Mouse (Mus musculus): ENCODE data around the gene 1810009A15Rik.
"Not testable (repeated sequence)": the region's sequence is repeated elsewhere in the genome, so short reads cannot be mapped to it uniquely, and the experiment has no call there.

1810009A15Rik gene

DNA sequence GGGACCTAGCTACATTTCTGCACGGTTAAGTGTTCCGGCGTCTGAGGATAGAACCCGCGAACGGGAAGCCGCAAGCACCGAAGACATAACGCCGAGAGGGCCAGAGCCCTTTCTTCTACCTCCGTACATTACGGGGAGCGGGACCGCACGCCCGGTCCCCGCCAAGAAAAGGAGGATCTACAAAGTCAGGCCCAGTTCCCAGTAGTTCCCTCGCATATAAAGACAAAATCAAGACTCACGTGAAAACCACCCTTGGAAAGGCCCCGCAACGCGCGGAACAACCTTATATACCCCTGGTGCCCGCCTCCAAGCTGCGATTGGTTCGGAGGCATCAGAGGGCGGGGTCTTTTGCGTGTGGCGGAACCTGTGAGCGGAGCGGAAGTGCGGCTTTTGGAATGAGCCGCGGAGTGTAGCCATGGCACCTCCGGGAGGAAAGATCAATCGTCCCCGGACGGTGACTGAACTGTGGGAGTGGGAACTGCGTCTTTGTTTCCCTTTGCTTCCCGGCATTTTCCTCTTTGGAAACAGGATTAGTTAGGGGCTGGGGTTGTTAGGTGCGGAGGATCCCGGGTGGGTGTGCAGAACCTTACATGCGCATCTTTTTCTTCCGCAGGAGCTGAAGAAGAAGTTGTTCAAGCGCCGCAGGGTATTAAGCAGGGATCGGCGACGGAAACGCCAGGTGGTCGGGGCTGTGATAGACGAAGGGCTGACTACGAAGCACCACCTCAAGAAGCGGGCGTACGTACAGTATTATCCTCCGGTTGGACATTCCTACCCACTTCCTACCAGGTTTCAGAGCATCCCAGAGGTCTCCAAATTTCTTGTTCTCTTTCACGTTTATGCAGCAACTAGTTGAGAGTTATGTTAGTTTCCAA lies at the start of gene 1810009A15Rik, which contains the start of gene Gm49416:
Gene 1810009A15Rik, plus strand, starts transcription at position 343 of the 875 bp plus-strand sequence.
Gene Gm49416, plus strand, starts transcription at position 416 of the 875 bp plus-strand sequence.
- in situ Hi-C loops (cut with MboI, MseI) = no loop called here

DNA sequence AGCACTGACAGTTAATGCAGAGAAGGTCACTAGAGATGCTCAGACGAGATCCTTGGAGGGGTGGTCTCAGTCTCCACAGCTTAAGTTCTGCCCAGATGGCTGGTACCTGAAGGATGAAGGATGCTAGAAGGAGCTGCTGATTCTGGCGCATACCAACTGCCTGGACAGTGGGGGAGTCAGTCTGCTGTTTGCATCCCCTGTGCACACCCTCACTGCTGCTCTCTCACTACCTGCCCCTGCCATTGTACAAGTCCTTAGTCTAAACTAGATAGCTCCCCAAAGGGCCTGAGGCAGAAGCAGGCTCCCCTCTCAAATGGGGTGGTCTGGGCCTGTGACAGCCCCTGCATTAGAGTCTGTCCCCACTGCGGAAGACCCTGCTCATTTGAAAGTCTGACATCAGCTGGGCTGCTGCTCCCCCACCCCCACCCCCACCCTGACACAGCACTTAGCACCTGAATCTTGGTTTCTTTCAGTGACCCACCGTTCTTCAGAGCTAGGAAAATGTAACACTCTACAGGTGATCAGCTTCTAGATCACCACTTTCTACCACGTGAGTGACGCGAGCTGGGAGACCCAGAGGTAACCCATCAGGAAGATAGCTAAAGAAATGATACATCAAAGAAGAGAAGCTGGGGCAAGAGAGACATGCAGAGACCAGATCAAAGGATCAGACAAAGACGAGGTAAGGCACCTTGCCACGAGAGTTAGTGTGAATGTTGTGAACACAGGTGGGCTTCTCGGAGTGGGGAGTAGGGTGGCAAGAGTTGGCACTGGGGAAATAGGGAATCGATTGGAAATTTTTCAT lies 49.3 kb upstream of the 1810009A15Rik start, which contains the start of gene Gng3:
Gene Gng3, minus strand, starts transcription at position 92 of the 805 bp plus-strand sequence.
- in situ Hi-C loops (cut with MboI, MseI) = no loop called here

DNA sequence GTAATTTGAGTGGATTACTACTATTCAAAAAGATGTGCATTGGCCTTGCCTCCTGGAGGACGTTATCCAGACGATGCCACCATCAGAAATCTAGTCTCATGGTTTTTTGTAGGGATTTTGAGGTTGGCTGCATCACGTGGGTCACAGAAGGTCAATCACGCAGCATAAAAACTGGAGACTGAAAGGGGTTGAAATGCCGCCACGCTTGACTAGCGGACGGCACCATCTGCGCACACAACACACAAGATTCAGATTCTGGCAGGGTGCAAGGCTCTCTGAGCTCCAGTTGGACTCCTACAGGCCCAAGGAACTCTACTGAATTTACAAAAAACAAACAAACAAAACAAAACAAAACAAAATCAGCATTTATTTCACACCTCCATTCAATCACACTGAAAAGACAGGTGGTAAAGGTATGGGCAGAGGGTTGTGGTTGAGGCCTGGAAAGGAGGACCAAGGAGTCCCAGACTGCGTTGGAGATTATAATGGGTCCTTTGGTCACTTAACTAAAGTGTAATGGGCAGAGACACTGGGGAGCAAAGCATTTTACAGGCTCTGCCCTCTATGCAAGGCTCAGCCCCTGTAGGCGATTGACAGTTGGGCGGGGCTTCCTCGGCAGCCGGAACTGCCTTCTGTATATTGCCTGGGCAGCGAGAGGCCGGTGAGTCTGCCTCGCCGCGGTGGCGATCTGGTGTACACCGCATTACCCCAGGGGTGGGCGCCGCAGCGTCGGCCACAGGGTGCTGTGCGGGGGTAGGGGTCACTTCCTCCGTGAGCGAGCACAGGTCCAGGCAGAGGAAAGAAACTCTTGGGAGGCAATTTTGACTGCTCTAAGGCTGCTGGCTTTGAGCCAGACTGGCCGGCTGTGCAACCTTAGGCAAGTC lies 48.5 kb upstream of the 1810009A15Rik start:
- in situ Hi-C loops (cut with MboI, MseI) = no loop called here

DNA sequence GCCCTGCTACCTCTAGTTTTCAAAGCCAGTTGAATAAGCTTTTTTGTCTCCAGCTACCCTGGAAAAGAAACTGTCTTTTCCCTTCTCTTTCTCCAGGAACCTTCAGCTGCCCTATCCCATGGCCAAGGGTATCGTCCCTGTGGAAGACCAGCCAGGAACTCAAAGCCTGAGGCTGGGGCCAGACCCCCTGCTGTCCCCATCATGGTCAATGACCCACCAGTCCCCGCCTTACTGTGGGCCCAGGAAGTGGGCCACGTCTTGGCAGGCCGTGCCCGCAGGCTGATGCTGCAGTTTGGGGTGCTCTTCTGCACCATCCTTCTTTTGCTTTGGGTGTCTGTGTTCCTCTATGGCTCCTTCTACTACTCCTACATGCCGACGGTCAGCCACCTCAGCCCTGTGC lies 47.6 kb upstream of the 1810009A15Rik start:
- in situ Hi-C loops (cut with MboI, MseI) = no loop called here

DNA sequence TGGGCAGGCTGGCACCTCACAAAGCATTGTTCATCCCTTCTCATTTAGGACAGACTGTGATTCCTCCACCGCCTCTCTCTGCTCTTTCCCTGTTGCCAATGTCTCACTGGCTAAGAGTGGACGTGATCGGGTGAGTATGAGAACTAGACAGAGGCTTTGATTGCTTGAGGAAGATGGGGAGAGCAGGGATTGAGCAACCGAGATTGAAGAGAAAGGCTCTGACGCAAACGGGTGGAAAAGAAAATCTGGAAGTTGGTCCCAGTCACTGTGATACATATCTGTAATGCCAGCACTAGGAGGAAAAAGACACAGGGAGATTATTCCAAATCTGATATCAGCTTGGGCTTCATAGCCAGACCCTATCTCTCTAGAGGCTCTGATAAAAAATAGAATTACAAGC lies 45.7 kb upstream of the 1810009A15Rik start:
- in situ Hi-C loops (cut with MboI, MseI) = no loop called here

DNA sequence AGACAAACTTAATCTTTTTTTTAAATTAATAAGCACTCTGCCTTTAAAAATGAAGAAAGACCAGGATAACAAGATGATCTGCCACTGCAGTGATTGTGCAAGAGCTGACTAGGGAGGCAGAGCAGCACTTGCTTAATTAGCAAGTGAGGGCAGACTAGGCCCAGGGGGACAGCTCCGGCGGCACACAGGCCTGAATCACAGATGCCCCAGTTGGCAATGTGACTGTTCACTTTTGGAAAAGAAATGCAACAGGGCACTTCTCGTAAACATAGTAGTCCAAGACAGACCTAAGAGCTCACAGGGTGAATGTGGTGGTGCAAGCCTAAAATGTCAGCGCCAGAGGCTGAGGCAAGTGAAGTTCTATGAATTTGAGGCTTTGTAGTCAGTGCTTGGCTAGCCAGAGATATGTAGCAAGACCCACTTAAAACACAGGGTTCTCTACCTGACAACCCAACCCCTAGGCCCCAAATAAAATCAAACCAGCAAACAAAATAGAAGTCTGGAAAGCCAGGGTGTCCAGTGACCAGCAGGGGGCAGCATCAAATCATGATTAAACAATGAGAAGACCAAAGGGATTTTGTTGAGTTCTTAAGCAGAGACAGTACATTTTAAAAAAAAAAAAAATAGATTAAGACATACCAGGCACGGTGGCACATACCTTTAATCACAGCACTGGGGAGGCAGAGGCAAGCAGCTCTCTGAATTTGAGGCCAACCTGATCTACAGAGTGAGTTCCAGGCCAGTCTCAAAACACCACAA lies 44.1 kb upstream of the 1810009A15Rik start:
- in situ Hi-C loops (cut with MboI, MseI) = no loop called here

DNA sequence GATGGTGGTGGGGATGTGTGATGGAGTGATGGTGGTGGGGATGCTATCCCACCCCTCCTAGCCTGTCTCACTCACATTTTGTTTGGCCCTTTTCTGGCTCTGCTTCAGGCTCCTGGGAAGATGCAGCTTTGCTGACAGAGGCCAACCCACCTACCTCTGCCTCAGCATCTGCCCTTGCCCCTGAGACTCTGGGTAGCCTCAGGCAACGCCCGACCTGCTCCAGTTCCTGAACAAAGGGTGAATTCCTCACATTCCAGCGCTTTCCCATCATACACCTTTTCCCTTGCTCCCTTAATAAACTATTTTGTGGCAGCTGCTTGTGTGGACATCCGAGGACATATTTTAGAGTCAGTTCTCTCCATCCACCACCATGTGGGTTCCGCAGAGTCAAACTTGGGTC lies 40.3 kb upstream of the 1810009A15Rik start:
- in situ Hi-C loops (cut with MboI, MseI) = no loop called here

DNA sequence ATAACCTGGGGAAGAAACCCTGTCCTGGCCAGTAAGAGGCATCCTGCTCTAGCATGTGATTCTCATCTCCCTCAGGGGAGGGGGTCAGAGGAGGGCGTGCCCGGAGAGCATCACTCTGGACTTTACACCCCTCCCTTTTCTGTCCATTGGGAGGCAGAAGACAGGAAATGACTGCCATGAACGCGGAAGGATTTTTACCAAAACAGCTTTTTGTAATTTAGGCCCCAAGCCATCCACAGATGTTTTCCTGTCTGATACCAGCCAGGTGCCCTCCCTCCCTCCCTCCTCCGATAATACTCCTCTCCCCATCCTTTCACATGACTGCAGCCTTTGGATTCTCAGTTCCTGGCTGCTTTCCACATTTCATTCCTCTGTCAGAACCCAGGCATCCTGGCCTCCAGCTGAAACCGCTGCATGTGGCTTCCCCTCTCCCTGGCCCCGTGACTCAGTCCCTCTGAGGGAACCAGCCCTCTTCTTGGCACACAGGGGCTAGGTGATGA lies 38.2 kb upstream of the 1810009A15Rik start, which contains the start of gene Lrrn4cl:
Gene Lrrn4cl, plus strand, starts transcription at position 367 of the 500 bp plus-strand sequence.
- in situ Hi-C loops (cut with MboI, MseI) = no loop called here

DNA sequence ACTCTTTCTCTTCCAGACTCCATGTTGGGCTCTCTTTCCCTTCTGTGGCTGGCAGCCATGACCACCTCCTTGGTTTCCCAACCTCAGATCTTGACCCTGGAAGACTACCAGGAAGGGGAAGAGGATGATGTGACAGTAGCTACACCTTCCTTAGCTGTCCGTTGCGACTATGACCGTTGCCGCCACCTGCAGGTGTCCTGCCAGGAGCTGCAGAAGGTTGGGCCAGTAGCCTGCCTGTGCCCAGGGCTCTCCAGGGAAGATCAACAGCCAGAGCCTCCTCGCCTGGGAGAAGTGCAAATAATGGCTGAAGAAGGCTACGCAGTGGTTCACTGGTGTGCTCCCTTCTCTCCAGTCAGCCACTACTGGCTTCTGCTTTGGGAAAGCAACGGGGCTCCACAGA lies 37.0 kb upstream of the 1810009A15Rik start:
- in situ Hi-C loops (cut with MboI, MseI) = no loop called here

DNA sequence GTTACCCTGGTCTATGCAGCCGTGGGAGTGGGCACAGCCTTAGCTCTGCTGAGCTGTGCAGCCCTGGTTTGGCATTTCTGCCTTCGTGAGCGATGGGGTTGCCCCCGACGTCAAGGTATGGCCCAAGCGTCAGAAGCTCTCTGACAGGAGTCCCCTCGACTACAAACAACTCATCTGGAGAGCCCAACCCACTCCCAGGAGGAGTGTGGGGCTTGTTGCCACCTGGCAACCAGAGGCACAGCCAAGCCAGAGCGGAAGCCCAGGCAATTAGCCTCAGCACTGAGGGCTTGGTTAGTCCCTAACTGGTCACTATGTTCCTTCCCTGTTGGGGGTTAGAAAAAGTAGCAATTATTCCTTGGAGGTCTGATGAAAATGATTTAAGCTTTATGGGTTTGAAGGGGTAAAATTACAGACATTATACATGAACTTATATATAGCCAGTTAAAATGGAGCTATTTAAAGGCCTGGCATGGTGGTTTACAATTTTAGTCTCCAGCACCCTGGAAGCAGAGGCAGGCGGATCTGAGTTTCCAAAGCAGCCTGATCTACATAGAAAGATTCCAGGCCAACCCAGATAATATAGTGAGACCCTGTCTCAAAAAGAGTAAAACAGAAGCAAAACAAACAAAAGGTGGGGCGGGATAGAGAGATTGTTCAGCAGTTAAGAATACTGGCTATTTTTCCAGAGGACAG lies 36.3 kb upstream of the 1810009A15Rik start:
- in situ Hi-C loops (cut with MboI, MseI) = no loop called here

DNA sequence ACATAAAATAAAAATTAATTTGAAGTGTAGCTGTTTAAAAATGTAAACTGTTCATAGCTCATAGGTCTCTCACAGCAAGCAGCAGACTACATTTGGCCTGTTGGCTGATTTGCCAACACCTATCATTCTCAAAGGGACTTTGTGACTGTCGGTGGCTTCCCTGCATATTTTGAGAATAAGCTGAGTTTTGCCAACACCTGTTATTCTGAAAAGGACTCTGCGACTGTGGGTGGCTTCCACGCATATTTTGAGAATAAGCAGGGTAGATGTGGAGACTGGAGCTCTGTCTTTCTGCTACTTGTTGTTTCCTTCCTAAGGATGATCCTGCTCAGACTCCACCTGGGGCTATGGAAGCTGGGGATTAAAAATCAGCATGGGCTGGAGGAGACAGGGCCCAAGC lies 35.5 kb upstream of the 1810009A15Rik start:
- in situ Hi-C loops (cut with MboI, MseI) = no loop called here

DNA sequence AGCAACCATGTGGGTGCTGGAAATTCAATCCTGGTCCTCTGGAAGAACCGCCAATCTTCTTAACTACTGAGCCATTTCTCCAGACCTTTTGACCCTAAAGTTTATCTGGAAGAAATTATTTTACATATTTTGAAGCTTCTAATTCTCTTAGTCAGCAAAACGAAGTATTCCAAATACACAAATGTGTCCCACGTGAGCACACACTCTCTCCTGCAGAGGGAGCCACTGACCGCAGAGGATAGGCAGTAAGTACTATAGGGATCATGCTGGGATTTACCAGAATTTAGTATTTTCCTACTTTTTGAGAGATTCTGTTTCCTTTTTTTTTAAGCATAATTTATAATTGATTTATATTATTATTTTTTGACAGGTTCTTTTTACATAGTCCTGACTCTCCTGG lies 31.0 kb upstream of the 1810009A15Rik start:
- in situ Hi-C loops (cut with MboI, MseI) = loop anchor here (5.0 kb wide), 1 partner anchor 250 kb away; no protein-coding TSS in a partner anchor

DNA sequence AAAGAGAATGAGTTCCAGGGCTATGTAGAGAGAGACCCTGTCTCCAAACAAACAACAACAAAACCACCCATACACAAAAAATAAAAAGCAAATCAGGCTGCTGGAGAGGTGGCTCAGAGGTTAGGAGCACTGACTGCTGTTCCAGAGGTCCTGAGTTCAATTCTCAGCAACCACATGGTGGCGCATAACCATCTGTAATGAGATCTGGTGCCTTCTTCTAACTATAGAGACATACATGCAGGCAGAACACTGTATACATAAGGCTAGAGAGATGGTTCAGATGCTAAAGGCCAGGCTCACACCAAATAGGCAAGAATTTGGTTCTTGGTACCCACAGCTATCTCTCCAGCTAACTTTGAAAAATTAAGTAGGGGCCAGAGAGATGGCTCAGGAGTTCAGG lies 29.6 kb upstream of the 1810009A15Rik start:
- in situ Hi-C loops (cut with MboI, MseI) = loop anchor here (5.0 kb wide), 1 partner anchor 248 kb away; no protein-coding TSS in a partner anchor

DNA sequence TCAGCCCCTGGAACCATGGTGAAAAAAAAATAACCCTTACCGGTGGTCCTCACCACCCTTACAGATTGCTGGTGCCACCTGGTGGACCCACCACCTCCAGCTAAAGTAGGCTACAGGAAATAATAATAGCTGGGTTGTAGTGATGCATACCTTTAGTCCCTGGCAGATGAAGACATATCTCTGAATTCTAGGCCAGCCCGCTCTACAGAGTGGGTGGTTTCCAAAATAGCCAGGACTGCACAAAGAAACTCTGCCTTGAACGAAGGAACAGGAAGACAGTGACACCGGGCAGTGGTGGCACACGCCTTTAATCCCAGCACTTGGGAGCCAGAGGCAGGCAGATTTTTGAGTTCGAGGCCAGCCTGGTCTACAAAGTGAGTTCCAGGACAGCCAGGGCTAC lies 24.4 kb upstream of the 1810009A15Rik start:
- in situ Hi-C loops (cut with MboI, MseI) = no loop called here

DNA sequence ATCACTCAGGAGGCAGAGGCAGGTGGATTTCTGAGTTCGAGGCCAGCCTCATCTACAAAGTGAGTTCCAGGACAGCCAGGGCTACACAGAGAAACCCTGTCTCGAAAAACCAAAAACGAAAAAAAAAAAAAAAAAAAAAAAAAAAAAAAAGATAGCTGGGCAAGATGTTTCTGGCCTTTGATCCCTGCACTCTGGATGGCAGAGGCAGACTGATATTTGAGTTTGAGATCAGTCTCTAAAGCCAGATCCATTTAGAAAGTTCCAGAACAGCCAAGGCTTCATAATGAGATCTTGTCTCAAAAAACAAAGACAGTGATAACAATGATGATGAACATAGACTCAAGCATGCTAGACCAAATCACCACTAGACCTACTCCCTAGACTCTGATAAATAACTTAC lies 18.3 kb upstream of the 1810009A15Rik start:
- in situ Hi-C loops (cut with MboI, MseI) = not testable (repeated sequence)

DNA sequence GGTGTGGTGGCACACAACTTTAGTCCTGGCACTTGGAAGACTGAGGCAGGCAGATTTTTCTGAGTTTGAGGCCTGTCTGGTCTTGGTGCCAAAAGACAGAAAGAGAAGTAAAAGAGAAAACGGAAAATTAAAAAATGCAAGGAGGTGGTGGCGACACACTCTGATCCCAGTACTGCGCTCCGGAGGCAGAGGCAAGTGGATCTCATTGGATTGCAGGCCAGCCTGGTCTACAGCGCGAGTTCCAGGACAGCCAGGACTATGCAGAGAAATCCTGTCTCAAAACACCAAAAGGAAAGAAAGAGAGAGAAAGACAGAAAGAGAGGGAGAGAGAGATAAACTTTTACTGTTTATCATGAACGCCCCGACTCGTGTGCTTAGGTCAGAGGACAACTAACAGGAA lies 17.8 kb upstream of the 1810009A15Rik start:
- in situ Hi-C loops (cut with MboI, MseI) = no loop called here

DNA sequence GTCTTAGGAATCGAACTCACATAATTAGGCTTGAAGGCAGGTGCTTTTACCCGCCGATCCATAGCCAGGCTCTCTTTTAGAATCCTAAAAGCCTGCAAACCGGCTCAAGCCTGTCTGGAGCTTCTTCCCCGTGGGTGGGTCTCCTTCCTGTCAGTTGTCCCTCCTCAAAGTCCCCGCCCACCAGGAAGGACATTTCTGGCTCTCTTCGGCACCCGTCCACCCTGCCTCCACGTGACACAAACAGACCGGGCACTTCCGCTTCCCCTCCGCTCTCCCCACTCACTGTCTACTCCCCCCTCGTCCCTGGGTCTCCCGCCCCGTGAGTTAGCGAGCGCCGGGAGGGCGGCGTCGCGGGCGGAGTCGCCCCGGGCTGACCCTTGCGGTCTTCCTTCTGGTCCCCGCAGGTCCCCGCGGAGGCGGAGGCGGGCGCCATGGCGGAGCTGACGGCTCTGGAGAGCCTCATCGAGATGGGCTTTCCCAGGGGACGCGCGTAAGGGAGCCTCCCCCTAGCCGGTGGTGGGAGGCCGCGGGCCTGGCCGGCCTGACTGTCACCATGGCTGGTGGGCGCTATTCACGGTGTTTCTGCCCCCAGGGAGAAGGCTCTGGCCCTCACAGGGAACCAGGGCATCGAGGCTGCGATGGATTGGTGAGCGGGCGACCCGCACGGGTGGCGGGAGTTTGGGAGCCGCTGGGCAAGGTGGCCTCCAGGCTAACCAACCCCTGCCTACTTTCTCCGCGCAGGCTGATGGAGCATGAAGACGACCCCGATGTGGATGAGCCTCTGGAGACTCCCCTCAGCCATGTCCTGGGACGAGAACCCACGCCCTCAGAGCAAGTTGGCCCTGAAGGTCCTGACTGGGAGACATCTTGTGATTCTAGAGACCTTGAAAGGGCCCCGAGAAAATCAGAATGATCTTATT lies 17.1 kb upstream of the 1810009A15Rik start, which contains the start of gene Ubxn1:
Gene Ubxn1, plus strand, starts transcription at position 230 of the 920 bp plus-strand sequence.
- in situ Hi-C loops (cut with MboI, MseI) = no loop called here

DNA sequence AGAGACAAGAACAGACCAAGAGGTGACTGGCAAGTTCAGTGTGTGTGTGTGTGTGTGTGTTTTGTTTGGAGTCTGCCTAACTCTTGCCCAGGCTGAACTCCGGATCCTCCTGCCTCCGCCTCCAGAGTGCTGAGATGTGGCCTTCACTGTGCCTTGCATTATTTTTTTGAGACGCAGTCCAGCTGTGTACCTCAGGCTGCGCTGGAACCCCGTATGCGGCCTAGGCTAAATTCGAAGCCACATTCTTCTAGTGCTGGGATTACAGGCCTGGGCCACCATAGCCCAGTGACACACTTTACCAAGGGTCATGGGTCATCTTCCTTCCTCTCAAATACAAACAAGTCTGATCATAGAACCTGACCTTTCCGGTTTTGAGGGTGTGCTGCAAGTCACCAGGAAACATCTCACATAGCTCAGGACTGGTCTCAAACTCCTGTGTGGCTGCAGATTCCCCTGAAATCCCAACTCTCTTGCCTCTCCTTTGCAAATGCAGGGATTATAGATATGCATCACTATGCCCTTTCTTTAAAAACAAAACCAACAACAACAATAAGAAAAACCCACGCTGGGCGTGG lies 16.3 kb upstream of the 1810009A15Rik start:
- in situ Hi-C loops (cut with MboI, MseI) = no loop called here
